Mouse (Mus musculus) heart, adult 10 weeks (tissue): ENCODE data around the gene Mrgprx2. TPM values are rescaled to one million over a fixed set of nuclear protein-coding genes. Genes with fewer than 3 reads are reported as not detected.

Experiments used
- polyA plus RNA-seq: library from polyadenylated mRNA; stranded (reverse); fragments of 350-450 nt; fragmentation: Illumina TruSeq; extraction: RNeasy Lipid Tissue Mini Kit (QIAGEN cat#74804); gene quantifications from one replicate; pipeline ENCODE4 v1.2.3, GENCODE M21; 2014; ENCODE audit warnings: low read depth, low replicate concordance

The Mrgprx2 gene
- polyA plus RNA-seq = not detected

GRCm38 (mm10) chr7:48499221-48499620 is at the start of gene Mrgprx2:
Mrgprx2 (minus strand) TSS chr7:48499321.

GRCm38 (mm10) chr7:48456242-48456641 is 42.9 kb downstream of the Mrgprx2 start, which contains the start of gene Mrgprb1:
Mrgprb1 (minus strand) TSS chr7:48456342.

Other genes with a start within 250 kb of the Mrgprx2 start
- not detected for gene Mrgprb8, start 110.8 kb downstream of the Mrgprx2 start, polyA plus RNA-seq
- gene Mrgprb1, start 43.0 kb downstream of the Mrgprx2 start, polyA plus RNA-seq = 0.45 TPM
- not detected for gene Mrgprb2, start 58.8 kb upstream of the Mrgprx2 start, polyA plus RNA-seq
- gene Mrgprb3, start 144.5 kb upstream of the Mrgprx2 start, polyA plus RNA-seq = not detected